Mouse (Mus musculus) small intestine, adult 2 months (tissue): ENCODE measurements around the gene Sh3d19.

Experiments
- CTCF ChIP-seq: fragments of 200-500 bp; IDR thresholded peaks from 2 replicates; pipeline ENCODE4 v1.5.1; 2012; ENCODE audit warnings: low read depth, mild to moderate bottlenecking, control low read depth, inconsistent platforms, low read length, moderate library complexity, mixed read lengths; ENCODE audit not compliant: insufficient replicate concordance, insufficient read length; ENCODE audit errors: extremely low read depth
- POLR2A ChIP-seq: fragments of 200-500 bp; IDR thresholded peaks from 2 replicates; pipeline ENCODE4 v1.6.1; 2012; ENCODE audit warnings: low read depth, mild to moderate bottlenecking, control low read depth, inconsistent platforms, low read length, moderate library complexity

DNA sequence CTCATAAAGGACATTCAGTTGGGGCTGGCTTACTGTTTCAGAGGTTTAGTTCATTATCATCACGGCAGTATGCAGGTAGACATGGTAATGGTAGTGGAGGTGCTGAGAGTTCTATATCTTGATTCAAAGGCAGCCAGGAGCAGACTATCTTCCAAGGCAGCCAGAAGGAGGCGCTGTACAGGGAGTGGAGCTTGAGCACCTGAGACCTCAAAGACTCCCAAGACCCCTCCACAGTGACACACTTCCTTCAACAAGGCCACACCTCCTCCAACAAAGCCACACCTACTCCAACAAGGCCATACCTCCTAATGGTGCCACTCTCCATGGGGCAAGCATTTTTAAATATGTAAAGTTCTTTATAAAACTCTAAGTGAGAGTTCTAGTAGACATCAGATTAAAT lies 78.1 kb downstream of the Sh3d19 start:
- TF ChIP-seq CTCF (no peak), POLR2A (no peak)
